Mouse (Mus musculus): Measurements from ENCODE around the gene Ssh3. TPM values are rescaled to one million over a fixed set of nuclear protein-coding genes. Genes with fewer than 3 reads are reported as not detected.

Gene Ssh3
- total RNA-seq, 2 experiments from 2014 or later, result 15.9 to 19.8 TPM

DNA sequence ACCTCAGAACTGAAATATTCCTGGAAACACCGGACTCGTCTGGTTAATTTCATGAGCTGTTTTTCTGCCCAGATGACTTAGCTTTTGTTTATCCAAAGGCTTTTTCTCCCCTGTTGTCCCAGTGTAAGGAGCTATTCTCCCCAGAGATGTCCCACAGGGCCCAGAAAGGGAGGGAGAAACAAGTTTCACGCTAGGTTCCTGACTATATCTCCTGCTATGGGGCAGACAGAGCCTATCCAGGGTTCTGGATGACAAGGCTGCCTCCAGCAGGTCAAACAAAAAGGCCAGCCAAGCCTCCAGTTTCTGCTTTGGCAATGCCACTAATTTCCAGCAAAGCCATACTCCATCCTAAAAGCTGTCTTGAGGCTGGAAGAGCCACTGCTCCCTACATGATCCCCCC, 51.1 kb downstream of the Ssh3 start:
- ATAC-seq (ENCODE audit: poor library complexity, severe bottlenecking), result no peak

GRCm38 (mm10) chr19:4217140-4217539, 51.8 kb downstream of the Ssh3 start:
- no peak for ATAC-seq (ENCODE audit: poor library complexity, severe bottlenecking)

DNA sequence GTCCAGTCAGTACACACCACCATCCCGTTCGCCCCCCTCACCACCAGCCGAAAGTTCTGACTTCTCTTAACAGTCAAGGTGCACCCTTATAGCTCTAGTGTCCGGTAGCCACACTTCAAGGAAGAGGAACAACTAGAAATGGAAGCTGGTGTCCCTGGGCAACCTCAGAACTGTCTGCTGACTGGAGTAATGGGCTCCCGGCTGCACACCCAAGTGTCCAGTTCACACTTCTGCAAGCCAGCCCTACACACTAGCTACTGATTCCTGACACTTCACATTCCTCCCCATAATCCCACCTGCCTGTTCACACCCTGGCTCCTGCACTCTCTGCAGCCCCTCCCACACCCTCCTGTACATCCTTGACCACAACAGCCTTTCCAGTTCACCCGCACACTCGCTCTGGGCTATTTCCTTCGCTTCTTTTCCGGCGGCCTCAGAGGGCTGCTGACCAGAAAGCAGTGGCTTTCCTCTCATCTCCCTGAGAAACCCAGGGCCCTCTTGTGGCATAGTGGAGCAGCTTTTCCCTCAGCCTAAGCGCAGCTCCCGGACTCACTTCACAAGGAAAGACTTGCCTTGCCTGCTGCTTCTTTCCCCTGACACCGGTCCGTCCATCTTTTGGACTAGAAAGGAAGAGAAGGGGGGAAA, 52.8 kb downstream of the Ssh3 start:
- peak; percentile 30; the same call in 1 of the 2 replicates for ATAC-seq (ENCODE audit: poor library complexity, severe bottlenecking)

DNA sequence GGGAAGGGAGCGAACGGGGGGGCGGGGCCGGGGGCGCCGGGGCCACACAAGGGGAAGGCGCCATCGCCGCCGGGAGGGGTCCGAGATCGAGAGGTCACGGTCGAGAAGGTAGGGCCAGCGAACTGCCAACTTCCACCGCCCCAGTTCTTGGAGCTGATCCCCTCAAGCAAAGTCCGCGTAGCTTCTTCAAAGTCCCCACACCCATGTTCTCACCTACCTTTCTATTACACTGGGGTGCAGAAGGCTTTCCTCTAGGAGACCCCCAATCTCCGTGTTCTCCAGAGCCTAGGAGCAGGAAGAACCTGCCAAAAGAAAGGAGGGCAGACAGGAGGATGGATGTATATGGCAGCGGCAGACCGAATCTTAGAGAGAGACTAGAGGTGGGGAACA, 53.5 kb downstream of the Ssh3 start:
- ATAC-seq (ENCODE audit: poor library complexity, severe bottlenecking), result no peak

DNA sequence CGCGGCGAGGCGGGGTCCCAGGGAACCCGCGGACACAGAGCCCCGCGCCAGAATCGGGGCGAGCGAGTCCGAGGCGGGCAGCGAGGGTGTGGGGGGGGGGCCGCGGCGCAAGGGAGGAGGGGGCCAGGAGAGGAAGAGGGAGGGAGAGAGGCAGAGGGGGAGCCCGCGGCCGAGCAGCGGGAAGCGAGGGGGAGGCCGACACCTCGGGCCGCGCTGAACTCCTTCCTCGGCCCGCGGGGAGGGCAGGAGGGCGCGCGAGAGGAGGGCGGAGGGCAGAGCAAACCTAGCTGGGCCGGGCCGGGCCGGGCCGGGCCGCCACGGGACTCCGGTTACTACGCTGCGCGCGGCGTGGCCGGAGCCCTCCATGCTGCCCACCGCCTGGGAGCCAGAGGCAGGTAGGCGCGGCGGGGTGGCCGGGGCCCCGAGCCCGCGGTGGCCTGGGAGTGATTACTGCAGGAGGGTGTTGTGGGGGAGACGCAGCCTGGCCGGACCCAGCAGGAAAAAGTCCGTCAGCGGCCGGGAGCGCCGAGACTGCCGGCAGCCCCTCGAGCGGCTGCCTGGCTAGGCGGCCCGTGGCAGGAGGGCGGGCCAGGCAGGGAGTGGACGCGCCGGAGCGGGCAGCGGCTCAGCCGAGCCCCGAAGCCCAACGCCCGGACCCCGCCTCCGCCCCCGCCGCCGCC, 54.1 kb downstream of the Ssh3 start:
- ATAC-seq (ENCODE audit: poor library complexity, severe bottlenecking), result peak; percentile 51

- ATAC-seq (ENCODE audit: poor library complexity, severe bottlenecking), result peak; percentile 37
Observed at GRCm38 (mm10) chr19:4214071-4214770, 54.8 kb downstream of the Ssh3 start, which contains the start of the genes Clcf1 and AC109138.7. Clcf1 (plus strand) TSS chr19:4214238. AC109138.7 (plus strand) TSS chr19:4214357.

DNA sequence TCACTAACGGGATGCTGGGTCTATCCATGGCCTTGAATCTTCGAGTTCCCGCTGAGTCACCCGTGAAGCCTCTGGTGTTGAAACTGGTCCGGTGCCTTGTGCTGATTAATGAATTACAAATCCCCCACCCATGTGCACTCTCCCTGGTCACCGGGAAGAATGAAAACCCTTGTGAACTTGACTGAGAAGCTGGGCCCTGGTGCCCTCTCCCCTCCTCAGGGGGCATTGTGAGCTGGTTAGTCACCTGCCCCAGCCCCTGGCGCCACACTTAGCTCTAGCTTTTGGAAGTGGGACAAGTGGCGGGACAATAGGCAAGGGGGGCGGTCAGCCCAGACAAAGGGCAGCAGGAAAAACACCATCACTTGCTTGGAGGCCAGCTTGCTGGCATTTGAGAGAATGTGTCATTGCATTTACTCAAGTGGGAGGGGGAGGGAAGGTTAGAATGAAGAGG, 55.4 kb downstream of the Ssh3 start:
- peak; percentile 33 for ATAC-seq (ENCODE audit: poor library complexity, severe bottlenecking)

GRCm38 (mm10) chr19:4211891-4212588, 56.9 kb downstream of the Ssh3 start:
- no peak for ATAC-seq (ENCODE audit: poor library complexity, severe bottlenecking)

Other genes starting within 250 kb of the Ssh3 start
- gene Gstp1, start 231.2 kb downstream of the Ssh3 start, total RNA-seq (2015), result 257 and 287 TPM in 2 replicates
- gene Gstp1, start 231.2 kb downstream of the Ssh3 start, total RNA-seq (2017), result 69.5 and 80.2 TPM in 2 replicates
- 4.8 TPM in 1 of 2 replicates, not detected in the other for gene Gstp2, start 223.2 kb downstream of the Ssh3 start, total RNA-seq (2015)
- gene Gstp2, start 223.2 kb downstream of the Ssh3 start, total RNA-seq (2017), result 1.8 TPM in 1 of 2 replicates, not detected in the other
- 3.0 and 5.0 TPM in 2 replicates for gene Gstp3, start 209.6 kb downstream of the Ssh3 start, total RNA-seq (2015)
- 4.0 and 4.5 TPM in 2 replicates for gene Gstp3, start 209.6 kb downstream of the Ssh3 start, total RNA-seq (2017)
- gene Cabp2, start 187.6 kb downstream of the Ssh3 start, total RNA-seq (2015), result not detected in 2 replicates
- not detected in 2 replicates for gene Cabp2, start 187.6 kb downstream of the Ssh3 start, total RNA-seq (2017)
- gene Cdk2ap2, start 172.0 kb downstream of the Ssh3 start, total RNA-seq (2015), result 245 and 277 TPM in 2 replicates
- 72.9 and 83.4 TPM in 2 replicates for gene Cdk2ap2, start 172.0 kb downstream of the Ssh3 start, total RNA-seq (2017)
- gene Pitpnm1, start 169.2 kb downstream of the Ssh3 start, total RNA-seq (2015), result 38.3 and 47.7 TPM in 2 replicates
- 30.2 and 38.9 TPM in 2 replicates for gene Pitpnm1, start 169.2 kb downstream of the Ssh3 start, total RNA-seq (2017)
- 111 and 139 TPM in 2 replicates for gene Aip, start 143.3 kb downstream of the Ssh3 start, total RNA-seq (2015)
- gene Aip, start 143.3 kb downstream of the Ssh3 start, total RNA-seq (2017), result 72.5 and 76.7 TPM in 2 replicates
- not detected in 2 replicates for gene Gpr152, start 129.4 kb downstream of the Ssh3 start, total RNA-seq (2015)
- gene Gpr152, start 129.4 kb downstream of the Ssh3 start, total RNA-seq (2017), result not detected in 2 replicates
- 0.14 and 0.22 TPM in 2 replicates for gene Cabp4, start 125.1 kb downstream of the Ssh3 start, total RNA-seq (2015)
- not detected in 2 replicates for gene Cabp4, start 125.1 kb downstream of the Ssh3 start, total RNA-seq (2017)
- 279 and 345 TPM in 2 replicates for gene Coro1b, start 120.6 kb downstream of the Ssh3 start, total RNA-seq (2015)
- 142 and 161 TPM in 2 replicates for gene Coro1b, start 120.6 kb downstream of the Ssh3 start, total RNA-seq (2017)
- 30.5 and 42.1 TPM in 2 replicates for gene Ptprcap, start 115.6 kb downstream of the Ssh3 start, total RNA-seq (2015)
- gene Ptprcap, start 115.6 kb downstream of the Ssh3 start, total RNA-seq (2017), result 43.9 and 44.8 TPM in 2 replicates
- gene Rps6kb2, start 105.8 kb downstream of the Ssh3 start, total RNA-seq (2015), result 21.0 and 26.7 TPM in 2 replicates
- 21.0 and 25.0 TPM in 2 replicates for gene Rps6kb2, start 105.8 kb downstream of the Ssh3 start, total RNA-seq (2017)
- 3.9 and 4.7 TPM in 2 replicates for gene Carns1, start 93.7 kb downstream of the Ssh3 start, total RNA-seq (2015)
- 1.3 and 2.0 TPM in 2 replicates for gene Carns1, start 93.7 kb downstream of the Ssh3 start, total RNA-seq (2017)
- gene Tbc1d10c, start 77.9 kb downstream of the Ssh3 start, total RNA-seq (2015), result 52.8 and 59.9 TPM in 2 replicates
- 21.5 and 33.5 TPM in 2 replicates for gene Tbc1d10c, start 77.9 kb downstream of the Ssh3 start, total RNA-seq (2017)
- 496 and 536 TPM in 2 replicates for gene Ppp1ca, start 77.1 kb downstream of the Ssh3 start, total RNA-seq (2015)
- gene Ppp1ca, start 77.1 kb downstream of the Ssh3 start, total RNA-seq (2017), result 639 and 705 TPM in 2 replicates
- gene Rad9a, start 67.5 kb downstream of the Ssh3 start, total RNA-seq (2015), result 32.8 and 36.7 TPM in 2 replicates
- gene Rad9a, start 67.5 kb downstream of the Ssh3 start, total RNA-seq (2017), result 21.4 and 22.8 TPM in 2 replicates
- gene Clcf1, start 54.9 kb downstream of the Ssh3 start, total RNA-seq (2015), result 1.4 and 2.9 TPM in 2 replicates
- gene Clcf1, start 54.9 kb downstream of the Ssh3 start, total RNA-seq (2017), result 0.40 and 2.2 TPM in 2 replicates
- not detected in 2 replicates for gene AC109138.7, start 54.8 kb downstream of the Ssh3 start, total RNA-seq (2015)
- gene AC109138.7, start 54.8 kb downstream of the Ssh3 start, total RNA-seq (2017), result not detected in 2 replicates
- 98.9 and 105 TPM in 2 replicates for gene Pold4, start 37.3 kb downstream of the Ssh3 start, total RNA-seq (2015)
- 102 and 122 TPM in 2 replicates for gene Pold4, start 37.3 kb downstream of the Ssh3 start, total RNA-seq (2017)
- 6.5 and 7.2 TPM in 2 replicates for gene Ankrd13d, start 14.0 kb upstream of the Ssh3 start, total RNA-seq (2015)
- 8.7 and 10.5 TPM in 2 replicates for gene Ankrd13d, start 14.0 kb upstream of the Ssh3 start, total RNA-seq (2017)
- 278 TPM in 2 replicates for gene Grk2, start 37.0 kb upstream of the Ssh3 start, total RNA-seq (2015)
- gene Grk2, start 37.0 kb upstream of the Ssh3 start, total RNA-seq (2017), result 231 and 296 TPM in 2 replicates
- 60.4 and 63.0 TPM in 2 replicates for gene Kdm2a, start 129.1 kb upstream of the Ssh3 start, total RNA-seq (2015)
- 54.7 and 72.5 TPM in 2 replicates for gene Kdm2a, start 129.1 kb upstream of the Ssh3 start, total RNA-seq (2017)
- gene Rhod, start 170.3 kb upstream of the Ssh3 start, total RNA-seq (2015), result not detected in 2 replicates
- gene Rhod, start 170.3 kb upstream of the Ssh3 start, total RNA-seq (2017), result not detected in 2 replicates
- not detected in 2 replicates for gene Syt12, start 208.3 kb upstream of the Ssh3 start, total RNA-seq (2015)
- gene Syt12, start 208.3 kb upstream of the Ssh3 start, total RNA-seq (2017), result not detected in 2 replicates
- not detected in 2 replicates for gene 2010003K11Rik, start 229.4 kb upstream of the Ssh3 start, total RNA-seq (2015)
- gene 2010003K11Rik, start 229.4 kb upstream of the Ssh3 start, total RNA-seq (2017), result not detected in 2 replicates
- gene Pcx, start 241.3 kb upstream of the Ssh3 start, total RNA-seq (2015), result 0.22 and 0.64 TPM in 2 replicates
- gene Pcx, start 241.3 kb upstream of the Ssh3 start, total RNA-seq (2017), result 0.62 and 0.69 TPM in 2 replicates

Data from megakaryocyte, adult 5-6 weeks (primary cell).